Comparison of ENCODE assay signal across 9 mouse cellular contexts in the genomic region with DNA sequence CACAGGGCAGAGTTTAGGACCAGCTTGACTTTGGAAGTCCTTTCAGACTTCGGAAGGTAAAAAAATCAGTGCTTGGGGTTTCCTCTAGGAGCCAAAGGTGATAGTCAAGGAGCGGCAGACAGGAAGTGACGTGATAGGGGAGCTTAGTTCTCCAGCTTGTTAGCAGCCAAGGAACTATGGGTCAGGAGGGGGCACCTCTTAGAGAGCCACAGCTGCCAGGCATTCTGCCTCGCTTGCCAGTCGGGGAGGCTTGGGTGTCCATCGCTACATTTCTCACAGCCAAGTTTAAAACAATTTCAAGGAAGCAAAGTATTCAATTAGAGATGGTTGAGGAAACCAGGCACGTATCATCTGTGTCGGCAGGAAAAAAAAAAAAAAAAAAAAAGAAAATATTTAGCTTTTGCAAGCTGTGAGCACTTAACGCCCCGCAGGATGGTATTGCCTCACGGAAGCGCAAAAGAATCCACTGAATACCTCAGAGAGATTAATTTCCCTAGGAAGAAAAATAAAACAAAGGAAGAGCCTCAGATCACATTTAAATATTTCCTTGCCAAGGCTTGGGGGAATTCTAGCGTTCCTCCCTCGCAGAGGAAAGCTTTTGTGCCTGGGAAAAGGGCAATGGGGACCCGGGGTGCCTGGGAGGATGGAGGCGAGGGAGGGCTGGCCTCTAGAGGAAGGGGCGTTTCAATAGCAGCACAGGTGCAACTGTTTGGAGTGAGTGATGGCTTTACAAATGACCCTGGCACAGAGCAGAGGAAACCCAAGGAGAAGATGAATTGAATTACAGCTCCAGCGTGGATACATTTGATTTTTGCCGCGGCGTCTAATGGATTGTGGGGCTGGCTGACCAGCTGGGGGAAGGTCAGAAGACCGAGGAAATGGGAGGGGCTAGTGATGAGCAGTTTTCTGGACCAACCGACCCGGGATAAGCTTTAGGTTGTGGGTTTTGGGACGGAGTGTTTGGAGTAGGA.
DNase-seq lines count a peak whose midpoint lies in the region; ATAC-seq and TF ChIP-seq lines count a peak whose summit lies in the region.
"Had no signal": no experiment of that assay in that cellular context is flagged by ENCODE, and none has a peak within 500 bp of the region (broad histone marks: within the 10 kb centered on the region; RNA-seq: fewer than 3 reads in every experiment).

No protein-coding gene starts in this region.

- WGBS in cerebellum, adult 2 months = 6% methylated on average over 25 of the region's 25 CpGs
- 6% methylated on average over 25 of the region's 25 CpGs for WGBS in forebrain, embryonic 16.5 days
- 10% methylated on average over 25 of the region's 25 CpGs for WGBS in midbrain, postnatal 0 days

- H3K27ac ChIP-seq in cerebellum, adult 2 months (ENCODE audit: insufficient read depth, low read length) = no peak overlapping the region
- H3K27ac ChIP-seq in forebrain, embryonic 16.5 days (ENCODE audit: low read length) = peak overlapping the region; percentile 17; the same call in 1 of the 2 replicates
- H3K27ac ChIP-seq in midbrain, postnatal 0 days (ENCODE audit: low read depth, low read length) = no peak overlapping the region

- H3K4me1 ChIP-seq in cerebellum, adult 2 months (ENCODE audit: control insufficient read depth, insufficient read depth, low read length) = no peaks in the 10 kb centered on the region; the same call in 1 of the 2 replicates
- peaks cover 17% of the 10 kb centered on the region for H3K4me1 ChIP-seq in E14TG2a.4 (replicated peaks; ENCODE audit: low read depth, low read length)
- H3K4me1 ChIP-seq in forebrain, embryonic 16.5 days (replicated peaks; ENCODE audit: control insufficient read depth, insufficient read depth, low read length) = peaks cover 7% of the 10 kb centered on the region; the same call in 1 of the 2 replicates
- no peaks in the 10 kb centered on the region for H3K4me1 ChIP-seq in midbrain, postnatal 0 days (ENCODE audit: insufficient read depth, low read length)

- no peak for TF ChIP-seq CTCF in cerebellum, adult 2 months (IDR thresholded peaks at IDR 0.05; ENCODE audit: borderline replicate concordance, insufficient read depth, low read depth, low read length)
- no peak for TF ChIP-seq CTCF in E14TG2a.4 (conservative IDR thresholded peaks at IDR 0.05; ENCODE audit: low read length)
- TF ChIP-seq CTCF in midbrain, postnatal 0 days (IDR thresholded peaks at IDR 0.05) = no peak

- TF ChIP-seq POLR2A in cerebellum, adult 2 months (IDR thresholded peaks at IDR 0.05; ENCODE audit: borderline replicate concordance, insufficient read depth, low read length) = no peak

- peaks cover 1% of the 10 kb centered on the region for H3K27me3 ChIP-seq in cerebellum, adult 2 months (ENCODE audit: control insufficient read depth, insufficient read depth, low read length)
- peaks cover 21% of the 10 kb centered on the region for H3K27me3 ChIP-seq in E14TG2a.4 (ENCODE audit: insufficient read depth, low read length)
- no peaks in the 10 kb centered on the region for H3K27me3 ChIP-seq in forebrain, embryonic 16.5 days (replicated peaks; ENCODE audit: control insufficient read depth, insufficient read depth, low read length)
- no peaks in the 10 kb centered on the region for H3K27me3 ChIP-seq in midbrain, postnatal 0 days (ENCODE audit: insufficient read depth, low read length)

- H3K36me3 ChIP-seq in E14TG2a.4 (ENCODE audit: insufficient read depth, low read length) = no peaks in the 10 kb centered on the region
- H3K36me3 ChIP-seq in forebrain, embryonic 16.5 days (ENCODE audit: control insufficient read depth, insufficient read depth) = no peaks in the 10 kb centered on the region
- H3K36me3 ChIP-seq in midbrain, postnatal 0 days (ENCODE audit: insufficient read depth, low read length) = no peaks in the 10 kb centered on the region

- ATAC-seq in forebrain, embryonic 16.5 days = peak; percentile 42
- ATAC-seq in midbrain, postnatal 0 days (ENCODE audit: low FRiP score) = no peak

- no peak for DNase-seq in cerebellum, adult 2 months
- DNase-seq in cerebellum, adult 11-12 months = no peak
- DNase-seq in kidney, postnatal 10 days = peak; percentile 47
- peak; percentile 39 for DNase-seq in midbrain, postnatal 0 days (ENCODE audit: low spot score)
- no peak for DNase-seq in thymus, postnatal 4 days
- no peak for DNase-seq in urinary bladder, postnatal 4 days (ENCODE audit: low spot score in 2 of 2)

- H3K9ac ChIP-seq in forebrain, embryonic 16.5 days (replicated peaks; ENCODE audit: low read depth, low read length) = peak overlapping the region; percentile 59
- H3K9ac ChIP-seq in midbrain, postnatal 0 days (replicated peaks; ENCODE audit: low read length, poor library complexity, severe bottlenecking) = peak overlapping the region; percentile 52

- H3K4me3 ChIP-seq in cerebellum, adult 2 months (replicated peaks; ENCODE audit: insufficient read depth, low read depth, low read length) = peak overlapping the region; percentile 26
- peak overlapping the region; percentile 56 for H3K4me3 ChIP-seq in E14TG2a.4 (replicated peaks; ENCODE audit: low read length)
- peak overlapping the region; percentile 36 for H3K4me3 ChIP-seq in forebrain, embryonic 16.5 days (replicated peaks; ENCODE audit: low read length)
- peak overlapping the region; percentile 33 for H3K4me3 ChIP-seq in midbrain, postnatal 0 days (ENCODE audit: low read depth, low read length)
- H3K4me3 ChIP-seq: myocyte had no signal

- H3K9me3 ChIP-seq in E14TG2a.4 (ENCODE audit: low read length) = peaks cover 4% of the 10 kb centered on the region; the same call in 1 of the 2 replicates
- H3K9me3 ChIP-seq in forebrain, embryonic 16.5 days (ENCODE audit: control insufficient read depth, low read length) = no peaks in the 10 kb centered on the region
- no peaks in the 10 kb centered on the region for H3K9me3 ChIP-seq in midbrain, postnatal 0 days (ENCODE audit: low read length)

- H3K4me2 ChIP-seq in forebrain, embryonic 16.5 days (ENCODE audit: low read length) = peak overlapping the region; percentile 68
- H3K4me2 ChIP-seq in midbrain, postnatal 0 days (ENCODE audit: low read depth, low read length, poor library complexity, severe bottlenecking) = peak overlapping the region; percentile 71

Comparison
In these comparisons a context has a peak if more than half of its experiments do, and no peak if none do; other contexts are left out.
1. DNase-seq: peak in kidney, postnatal 10 days (single experiment) and midbrain, postnatal 0 days (single experiment); none in cerebellum, adult 2 months (0 of 2), cerebellum, adult 11-12 months (single experiment), thymus, postnatal 4 days (single experiment) and urinary bladder, postnatal 4 days (0 of 2).
2. Peak in every context shown above with its lines, with median percentiles within 50 percentile points of each other: H3K4me3 ChIP-seq.